Mouse (Mus musculus) hindbrain, embryonic 14.5 days (tissue): ENCODE measurements around the gene Atf7ip2. TPM values are rescaled to one million over a fixed set of nuclear protein-coding genes. Genes with fewer than 3 reads are reported as not detected.
A peak's percentile ranks its signal among the peaks of the same experiment; 100 is the strongest.
"Not testable (repeated sequence)": the region's sequence is repeated elsewhere in the genome, so short reads cannot be mapped to it uniquely, and the experiment has no call there.

ENCODE experiments used
- ATAC-seq: fragments of 200-750 bp; cut with Nextera tagmentation; 2 replicates; pipeline ENCODE4 v1.8.0; 2017; ENCODE audit warnings: moderate number of reproducible peaks, mild to moderate bottlenecking, moderate TSS enrichment, moderate library complexity; ENCODE audit not compliant: low FRiP score
- DNase-seq: peaks from one replicate; pipeline ENCODE4 v3.0.0-alpha.2; 2015; ENCODE audit warnings: low spot score
- H3K27ac ChIP-seq: fragments of 300-500 bp; sonication (generic); 2 replicates; pipeline ENCODE4 v1.5.1; 2014; ENCODE audit warnings: mild to moderate bottlenecking, moderate library complexity
- H3K27me3 ChIP-seq: fragments of 300-500 bp; sonication (generic); 2 replicates; pipeline ENCODE4 v1.6.1; 2014; ENCODE audit warnings: mild to moderate bottlenecking, low read length, mixed read lengths; ENCODE audit not compliant: control insufficient read depth, insufficient read depth
- H3K36me3 ChIP-seq: fragments of 300-500 bp; sonication (generic); replicated peaks from 2 replicates; pipeline ENCODE4 v1.6.1; 2014; ENCODE audit not compliant: control insufficient read depth, insufficient read depth
- H3K4me1 ChIP-seq: fragments of 300-500 bp; sonication (generic); replicated peaks from 2 replicates; pipeline ENCODE4 v1.6.1; 2014; ENCODE audit warnings: antibody characterized with exemption, low read length, mixed read lengths; ENCODE audit not compliant: control insufficient read depth, insufficient read depth
- H3K4me2 ChIP-seq: fragments of 300-500 bp; sonication (generic); replicated peaks from 2 replicates; pipeline ENCODE4 v1.6.1; 2014; ENCODE audit warnings: mild to moderate bottlenecking, moderate library complexity
- H3K4me3 ChIP-seq: fragments of 300-500 bp; sonication (generic); replicated peaks from 2 replicates; pipeline ENCODE4 v1.5.1; 2014; ENCODE audit warnings: mild to moderate bottlenecking, low read length
- H3K9ac ChIP-seq: fragments of 300-500 bp; sonication (generic); 2 replicates; pipeline ENCODE4 v1.6.1; 2014
- H3K9me3 ChIP-seq: fragments of 300-500 bp; sonication (generic); 2 replicates; pipeline ENCODE4 v1.6.1; 2016; ENCODE audit warnings: low read length; ENCODE audit not compliant: control insufficient read depth
- WGBS: fragments of 180-500 bp; shearing (Covaris S2); extraction: QIAGEN DNeasy Blood & Tissue Kit; methylation state at CpG from one replicate; pipeline ENCODE4 v1.1.7; 2014; 5-methylcytosine and 5-hydroxymethylcytosine counted together
- polyA plus RNA-seq: library from polyadenylated mRNA; unstranded; fragments of >200 nt; fragmentation: Nextera tagmentation; extraction: Ambion mirVana; gene quantifications from 2 replicates; pipeline ENCODE4 v1.2.1, GENCODE M21; 2014

Gene Atf7ip2
- 0.26 and 0.29 TPM in 2 replicates for polyA plus RNA-seq

GRCm38 (mm10) chr16:10192679-10193506 lies at the start of gene Atf7ip2:
Gene Atf7ip2, plus strand, starts transcription at chr16:10192712.
- DNase-seq = peak; percentile 85
- under 1% methylated on average over 63 of the region's 63 CpGs for WGBS
- ATAC-seq = peak; percentile 96
- H3K36me3 ChIP-seq = no peaks in the 10 kb centered on the region
- peaks cover 5% of the 10 kb centered on the region; the same call in 1 of the 2 replicates for H3K4me1 ChIP-seq
- no peaks in the 10 kb centered on the region for H3K9me3 ChIP-seq
- no peak within 1 kb of the TSS for H3K27ac ChIP-seq
- peak within 1 kb of the TSS; percentile 44 for H3K9ac ChIP-seq
- H3K27me3 ChIP-seq = peaks cover 9% of the 10 kb centered on the region; the same call in 1 of the 2 replicates
- peak within 1 kb of the TSS; percentile 47 for H3K4me3 ChIP-seq
- peak within 1 kb of the TSS; percentile 95 for H3K4me2 ChIP-seq

GRCm38 (mm10) chr16:10143166-10143565 lies 49.3 kb upstream of the Atf7ip2 start:
- H3K4me1 ChIP-seq = no peaks in the 10 kb centered on the region
- no peaks in the 10 kb centered on the region for H3K9me3 ChIP-seq
- H3K4me3 ChIP-seq = no peak overlapping the region
- WGBS = 97% methylated on average over 2 of the region's 2 CpGs
- H3K36me3 ChIP-seq = no peaks in the 10 kb centered on the region
- H3K9ac ChIP-seq = no peak overlapping the region
- ATAC-seq (no peak), DNase-seq (no peak)
- H3K27me3 ChIP-seq = no peaks in the 10 kb centered on the region
- H3K27ac ChIP-seq = no peak overlapping the region
- H3K4me2 ChIP-seq = no peak overlapping the region

GRCm38 (mm10) chr16:10147401-10147800 lies 45.1 kb upstream of the Atf7ip2 start:
- H3K4me1 ChIP-seq = no peaks in the 10 kb centered on the region
- DNase-seq = no peak
- H3K4me2 ChIP-seq = no peak overlapping the region
- H3K9me3 ChIP-seq = no peaks in the 10 kb centered on the region
- no peak for ATAC-seq
- no peaks in the 10 kb centered on the region for H3K27me3 ChIP-seq
- H3K9ac ChIP-seq = no peak overlapping the region
- H3K27ac ChIP-seq = no peak overlapping the region
- no peaks in the 10 kb centered on the region for H3K36me3 ChIP-seq
- no peak overlapping the region for H3K4me3 ChIP-seq
- WGBS = 94% methylated on average over 5 of the region's 5 CpGs

- Histone ChIP-seq H3K27ac (no peak overlapping the region), H3K4me1 (no peaks in the 10 kb centered on the region), H3K4me3 (no peak overlapping the region), H3K9me3 (0 out of 2 replicates have a peak, but pooled peaks cover 3% of the 10 kb centered on the region), H3K27me3 (no peaks in the 10 kb centered on the region), H3K9ac (no peak overlapping the region), H3K36me3 (no peaks in the 10 kb centered on the region), H3K4me2 (no peak overlapping the region)
- ATAC-seq = no peak
- DNase-seq = no peak
- WGBS = 96% methylated on average over 8 of the region's 8 CpGs
These were observed 23.2 kb upstream of the Atf7ip2 start for GRCm38 (mm10) chr16:10169123-10169905.

GRCm38 (mm10) chr16:10170005-10170404 lies 22.5 kb upstream of the Atf7ip2 start, which contains the start of gene Rpl39l:
Gene Rpl39l, plus strand, starts transcription at chr16:10170226.
- H3K27me3 ChIP-seq = no peaks in the 10 kb centered on the region
- no peak for DNase-seq
- no peaks in the 10 kb centered on the region for H3K36me3 ChIP-seq
- H3K4me3 ChIP-seq = no peak within 1 kb of the TSS
- H3K9me3 ChIP-seq = 0 out of 2 replicates have a peak, but pooled peaks cover 3% of the 10 kb centered on the region
- no peak for ATAC-seq
- no peak within 1 kb of the TSS for H3K9ac ChIP-seq
- no peaks in the 10 kb centered on the region for H3K4me1 ChIP-seq
- no peak within 1 kb of the TSS for H3K4me2 ChIP-seq
- 91% methylated on average over 22 of the region's 22 CpGs for WGBS
- H3K27ac ChIP-seq = no peak within 1 kb of the TSS

- 92% methylated on average over 4 of the region's 4 CpGs for WGBS
- Histone ChIP-seq H3K27ac (no peak overlapping the region), H3K4me3 (no peak overlapping the region), H3K4me1 (no peaks in the 10 kb centered on the region), H3K9ac (no peak overlapping the region), H3K27me3 (no peaks in the 10 kb centered on the region), H3K36me3 (no peaks in the 10 kb centered on the region), H3K9me3 (no peaks in the 10 kb centered on the region), H3K4me2 (no peak overlapping the region)
- DNase-seq (no peak), ATAC-seq (no peak)
These were observed 21.2 kb upstream of the Atf7ip2 start for GRCm38 (mm10) chr16:10171276-10171675.

- H3K4me3 ChIP-seq = no peak overlapping the region
- 92% methylated on average over 3 of the region's 3 CpGs for WGBS
- H3K4me2 ChIP-seq = no peak overlapping the region
- H3K36me3 ChIP-seq = no peaks in the 10 kb centered on the region
- H3K9me3 ChIP-seq = 0 out of 2 replicates have a peak, but pooled peaks cover 2% of the 10 kb centered on the region
- DNase-seq = no peak
- no peak overlapping the region for H3K27ac ChIP-seq
- no peak overlapping the region for H3K9ac ChIP-seq
- H3K27me3 ChIP-seq = no peaks in the 10 kb centered on the region
- no peak for ATAC-seq
- H3K4me1 ChIP-seq = no peaks in the 10 kb centered on the region
These were observed 20.2 kb upstream of the Atf7ip2 start for GRCm38 (mm10) chr16:10172179-10172820.

GRCm38 (mm10) chr16:10187461-10187860 lies 5.1 kb upstream of the Atf7ip2 start:
- peaks cover 42% of the 10 kb centered on the region for H3K9me3 ChIP-seq
- not testable (repeated sequence) for ATAC-seq, H3K9ac ChIP-seq, H3K4me1 ChIP-seq, H3K36me3 ChIP-seq, H3K4me3 ChIP-seq, DNase-seq, H3K27ac ChIP-seq, H3K27me3 ChIP-seq, H3K4me2 ChIP-seq
- 97% methylated on average over 10 of the region's 10 CpGs for WGBS

- Histone ChIP-seq H3K9ac (no peak overlapping the region), H3K27ac (no peak overlapping the region), H3K36me3 (no peaks in the 10 kb centered on the region), H3K9me3 (no peaks in the 10 kb centered on the region), H3K4me2 (no peak overlapping the region), H3K4me3 (no peak overlapping the region), H3K4me1 (no peaks in the 10 kb centered on the region), H3K27me3 (no peaks in the 10 kb centered on the region)
- WGBS = 92% methylated on average over 1 of the region's 1 CpGs
- ATAC-seq = no peak
- no peak for DNase-seq
These were observed 16.3 kb downstream of the Atf7ip2 start for GRCm38 (mm10) chr16:10208777-10209176.
